Mouse (Mus musculus): ENCODE measurements around the gene Saa4.
"Not testable (repeated sequence)": the region's sequence is repeated elsewhere in the genome, so short reads cannot be mapped to it uniquely, and the experiment has no call there.

The Saa4 gene

GRCm38 (mm10) chr7:46732458-46732857, at the start of gene Saa4:
Gene Saa4 (minus strand): TSS chr7:46732603.
- no peak for DNase-seq (ENCODE audit: low spot score in 2 of 2)

GRCm38 (mm10) chr7:46770706-46771105, 38.3 kb upstream of the Saa4 start:
- DNase-seq (ENCODE audit: low spot score in 2 of 2) = peak in 1 of 2 experiments; percentile 17

GRCm38 (mm10) chr7:46768451-46768850, 36.0 kb upstream of the Saa4 start:
- DNase-seq (ENCODE audit: low spot score in 2 of 2) = no peak

GRCm38 (mm10) chr7:46767371-46767770, 35.0 kb upstream of the Saa4 start:
- no peak for DNase-seq (ENCODE audit: low spot score in 2 of 2)

- no peak for DNase-seq (ENCODE audit: low spot score in 2 of 2)
These were observed 32.3 kb upstream of the Saa4 start for GRCm38 (mm10) chr7:46764672-46765071.

GRCm38 (mm10) chr7:46762601-46763000, 30.2 kb upstream of the Saa4 start:
- no peak for DNase-seq (ENCODE audit: low spot score in 2 of 2)

- DNase-seq (ENCODE audit: low spot score in 2 of 2) = no peak
These were observed 28.8 kb upstream of the Saa4 start for GRCm38 (mm10) chr7:46761049-46761795.

- no peak for DNase-seq (ENCODE audit: low spot score in 2 of 2)
These were observed 19.1 kb upstream of the Saa4 start, which contains the start of gene Saa2 for GRCm38 (mm10) chr7:46751490-46751889. Gene Saa2 (plus strand): TSS chr7:46751790.

- DNase-seq (ENCODE audit: low spot score in 2 of 2) = no peak
These were observed 16.1 kb upstream of the Saa4 start for GRCm38 (mm10) chr7:46748459-46748858.

- no peak for DNase-seq (ENCODE audit: low spot score in 2 of 2)
These were observed 14.0 kb upstream of the Saa4 start for GRCm38 (mm10) chr7:46746381-46746780.

- no peak for DNase-seq (ENCODE audit: low spot score in 2 of 2)
These were observed 13.4 kb upstream of the Saa4 start for GRCm38 (mm10) chr7:46745816-46746215.

- DNase-seq (ENCODE audit: low spot score in 2 of 2) = not testable (repeated sequence)
These were observed 10.5 kb upstream of the Saa4 start, which contains the start of gene Saa1 for GRCm38 (mm10) chr7:46742880-46743279. Gene Saa1 (minus strand): TSS chr7:46742980.

- not testable (repeated sequence) for DNase-seq (ENCODE audit: low spot score in 2 of 2)
These were observed 7.6 kb upstream of the Saa4 start for GRCm38 (mm10) chr7:46740041-46740440.

GRCm38 (mm10) chr7:46738561-46739460, 6.4 kb upstream of the Saa4 start:
- no peak for DNase-seq (ENCODE audit: low spot score in 2 of 2)

- no peak for DNase-seq (ENCODE audit: low spot score in 2 of 2)
These were observed 2.6 kb upstream of the Saa4 start for GRCm38 (mm10) chr7:46734983-46735382.

GRCm38 (mm10) chr7:46727584-46727983, 4.8 kb downstream of the Saa4 start:
- DNase-seq (ENCODE audit: low spot score in 2 of 2) = no peak

- DNase-seq (ENCODE audit: low spot score in 2 of 2) = no peak
These were observed 8.0 kb downstream of the Saa4 start for GRCm38 (mm10) chr7:46724396-46724795.

- no peak for DNase-seq (ENCODE audit: low spot score in 2 of 2)
These were observed 8.6 kb downstream of the Saa4 start for GRCm38 (mm10) chr7:46723849-46724248.

GRCm38 (mm10) chr7:46723354-46723753, 9.0 kb downstream of the Saa4 start:
- DNase-seq (ENCODE audit: low spot score in 2 of 2) = no peak

- no peak for DNase-seq (ENCODE audit: low spot score in 2 of 2)
These were observed 11.9 kb downstream of the Saa4 start for GRCm38 (mm10) chr7:46720460-46720859.

GRCm38 (mm10) chr7:46719526-46719925, 12.9 kb downstream of the Saa4 start:
- DNase-seq (ENCODE audit: low spot score in 2 of 2) = no peak

- no peak for DNase-seq (ENCODE audit: low spot score in 2 of 2)
These were observed 13.7 kb downstream of the Saa4 start for GRCm38 (mm10) chr7:46718591-46719270.
